Mouse (Mus musculus) large intestine, adult 2 months (tissue): ENCODE data around the gene Pabpn1l. TPM values are rescaled to one million over a fixed set of nuclear protein-coding genes. Genes with fewer than 3 reads are reported as not detected.

Experiments
- DNase-seq: peaks from one replicate; pipeline ENCODE4 v3.0.0-alpha.2; 2012; ENCODE audit warnings: low read depth, low spot score
- WGBS: fragments of 180-500 bp; shearing (Covaris S2); methylation state at CpG from one replicate; pipeline ENCODE4 v1.1.7; 2018; 5-methylcytosine and 5-hydroxymethylcytosine counted together
- polyA plus RNA-seq: library from polyadenylated mRNA; depleted of rRNA; stranded (reverse); fragments of >200 nt; gene quantifications from 2 replicates; pipeline ENCODE4 v1.2.3, GENCODE M21; 2012

Pabpn1l gene
- polyA plus RNA-seq, 1 experiment = 0.07 TPM

DNA sequence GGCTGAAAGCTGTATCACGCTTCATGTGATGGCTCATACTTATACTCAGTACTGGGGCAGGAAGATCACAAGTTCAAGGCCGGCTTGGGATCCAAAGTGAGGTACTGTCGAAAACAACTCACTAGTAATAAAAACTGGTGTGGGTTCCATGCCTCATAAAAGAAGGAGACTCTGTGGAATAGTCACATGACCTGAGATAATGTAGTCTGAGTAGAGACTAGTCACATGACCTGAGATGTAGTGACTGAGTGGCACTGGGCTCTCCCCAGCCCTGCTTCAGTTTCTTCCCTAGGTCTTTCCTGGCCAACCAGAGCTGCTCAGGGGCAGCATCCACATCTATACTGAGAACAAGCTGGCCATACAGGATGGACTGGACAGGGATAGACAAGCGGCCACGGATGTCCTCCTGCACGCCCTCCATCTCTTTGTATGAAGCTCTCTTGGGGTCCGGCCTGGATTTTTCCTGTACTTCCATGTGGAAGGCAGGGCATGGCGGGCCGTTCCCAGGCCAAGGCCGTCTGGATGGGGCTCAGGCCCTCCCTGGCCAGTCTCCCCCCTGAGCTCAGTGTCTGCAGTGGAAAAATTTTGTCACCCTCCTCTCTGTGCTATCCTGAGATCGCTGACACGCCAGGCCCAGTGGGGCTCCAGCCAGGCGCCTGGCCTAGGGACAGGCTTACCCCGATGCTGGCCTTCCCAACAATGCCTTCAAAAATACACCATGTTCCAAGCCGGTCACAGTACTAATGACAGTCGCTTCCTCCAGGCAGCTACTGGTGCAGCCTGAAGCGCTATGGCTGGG, 1.5 kb upstream of the Pabpn1l start:
- WGBS = 84% methylated on average over 17 of the region's 17 CpGs
- no peak for DNase-seq

DNA sequence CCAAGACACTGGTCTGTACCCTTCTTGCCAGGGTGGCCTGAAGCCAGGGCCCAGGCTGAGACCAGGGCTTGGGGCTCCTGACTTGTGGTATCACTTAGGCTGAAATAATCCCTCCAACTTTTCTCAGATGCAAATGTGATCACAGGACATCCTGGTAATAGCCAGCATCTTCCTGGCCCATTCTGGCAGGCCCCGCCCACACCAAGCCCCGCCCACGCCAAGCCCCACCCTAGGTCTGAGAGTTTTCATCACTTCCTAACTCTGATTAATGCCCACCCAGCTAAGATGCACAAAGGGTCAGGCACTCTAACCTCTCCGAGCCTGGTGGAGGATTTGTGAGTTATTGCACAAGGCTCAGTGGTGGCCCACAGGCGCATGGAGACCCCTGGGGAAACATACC, 2.1 kb downstream of the Pabpn1l start:
- no peak for DNase-seq
- WGBS = 40% methylated on average over 5 of the region's 5 CpGs

DNA sequence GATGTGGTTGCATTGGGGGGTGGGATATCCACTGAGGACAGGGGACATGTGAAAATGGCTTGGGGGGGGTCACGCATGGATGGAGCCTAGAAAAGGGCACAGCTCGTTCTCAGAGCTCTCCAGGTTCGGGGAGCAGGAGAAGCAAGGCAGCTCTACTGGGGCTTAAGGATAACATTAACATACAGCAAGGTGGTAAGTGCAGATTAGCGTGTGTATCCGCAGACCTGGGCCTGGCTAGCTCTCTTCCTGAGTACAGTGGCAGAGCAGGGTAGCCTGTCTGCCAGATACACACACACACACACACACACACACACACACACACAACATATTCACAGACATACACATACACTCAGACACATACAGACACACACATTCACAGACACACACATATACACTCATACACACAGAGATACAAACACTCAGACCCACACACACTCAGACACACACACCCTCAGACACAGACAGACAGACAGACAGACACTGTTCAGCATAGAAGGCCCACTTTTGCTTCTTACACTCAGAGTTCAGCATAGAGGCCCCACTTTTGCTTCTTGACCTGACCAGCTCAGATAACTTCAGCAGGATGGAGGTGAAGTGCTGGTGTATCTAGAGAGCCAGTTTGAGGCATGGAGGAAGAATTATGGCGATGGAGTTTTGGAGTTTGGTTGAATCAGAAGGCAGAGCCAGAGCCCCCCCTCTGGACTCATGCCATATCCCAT, 3.7 kb downstream of the Pabpn1l start:
- WGBS = 78% methylated on average over 6 of the region's 6 CpGs

DNA sequence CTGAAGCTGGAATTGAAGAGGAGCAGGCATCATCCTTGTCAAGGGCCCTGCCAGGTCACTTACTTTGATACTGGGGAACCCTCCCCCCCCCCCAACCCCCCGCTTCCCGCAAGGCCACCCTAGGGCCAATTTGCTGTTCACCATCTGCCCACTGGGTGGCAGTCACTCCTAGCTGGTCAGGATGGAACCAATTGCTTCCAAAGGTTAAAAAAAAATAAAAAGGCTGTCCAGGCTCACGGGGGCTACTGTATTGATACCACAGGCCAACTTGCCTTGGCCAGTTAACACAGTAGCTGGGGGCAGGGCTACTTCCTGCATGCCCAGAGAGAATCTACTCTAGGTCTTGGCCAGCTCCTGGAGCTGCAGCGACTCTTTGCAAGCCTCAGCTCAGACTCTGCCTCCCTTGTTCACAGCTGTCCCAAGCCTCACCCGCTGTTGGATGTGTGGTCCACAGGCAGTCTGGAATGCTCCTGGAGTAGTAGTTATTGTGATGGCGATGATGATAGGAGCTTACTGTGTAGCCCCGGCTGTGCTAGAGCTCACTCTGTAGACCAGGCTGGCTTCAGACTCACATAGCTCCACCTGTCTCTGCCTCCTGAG, 4.5 kb downstream of the Pabpn1l start:
- WGBS = 37% methylated on average over 5 of the region's 7 CpGs
- no peak for DNase-seq

More for the DNA sequence above, 3.7 kb downstream of the Pabpn1l start:
- DNase-seq = no peak

DNA sequence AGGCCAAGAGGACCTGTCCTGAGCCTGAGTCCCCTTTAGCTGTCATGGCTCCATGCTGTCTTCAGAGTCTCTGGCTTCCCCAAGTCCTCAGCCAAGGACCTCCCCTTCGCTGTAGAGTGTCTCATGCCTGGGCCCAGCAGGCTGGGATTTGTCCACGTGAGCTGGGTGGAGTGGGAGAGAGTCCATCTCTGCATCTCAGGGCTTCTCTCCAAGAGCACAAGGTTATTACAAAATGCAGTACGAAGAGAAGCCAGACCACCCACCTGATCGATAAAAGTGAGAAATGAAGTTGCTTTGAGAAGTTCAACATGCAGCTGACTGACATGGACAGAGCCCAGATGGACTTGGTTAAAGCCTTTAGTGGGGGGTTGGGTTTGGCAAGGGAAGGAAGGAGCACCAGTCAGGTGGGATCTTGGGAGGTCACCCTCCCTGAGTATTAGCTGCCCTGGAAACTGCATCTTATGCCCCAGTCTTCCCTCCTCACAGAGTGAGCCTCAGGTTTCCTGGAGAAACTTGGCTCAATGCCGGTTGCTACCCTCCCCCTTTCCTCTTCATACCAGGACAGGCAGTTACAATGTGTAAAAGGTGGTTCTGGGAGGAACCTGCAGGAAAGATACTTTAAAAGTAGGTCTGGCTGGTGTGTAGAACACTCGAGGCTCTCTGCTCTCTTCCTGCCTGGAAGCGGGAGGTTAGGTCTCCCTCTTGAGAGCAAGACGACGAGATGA, 6.2 kb downstream of the Pabpn1l start:
- DNase-seq = no peak
- 67% methylated on average over 9 of the region's 9 CpGs for WGBS

DNA sequence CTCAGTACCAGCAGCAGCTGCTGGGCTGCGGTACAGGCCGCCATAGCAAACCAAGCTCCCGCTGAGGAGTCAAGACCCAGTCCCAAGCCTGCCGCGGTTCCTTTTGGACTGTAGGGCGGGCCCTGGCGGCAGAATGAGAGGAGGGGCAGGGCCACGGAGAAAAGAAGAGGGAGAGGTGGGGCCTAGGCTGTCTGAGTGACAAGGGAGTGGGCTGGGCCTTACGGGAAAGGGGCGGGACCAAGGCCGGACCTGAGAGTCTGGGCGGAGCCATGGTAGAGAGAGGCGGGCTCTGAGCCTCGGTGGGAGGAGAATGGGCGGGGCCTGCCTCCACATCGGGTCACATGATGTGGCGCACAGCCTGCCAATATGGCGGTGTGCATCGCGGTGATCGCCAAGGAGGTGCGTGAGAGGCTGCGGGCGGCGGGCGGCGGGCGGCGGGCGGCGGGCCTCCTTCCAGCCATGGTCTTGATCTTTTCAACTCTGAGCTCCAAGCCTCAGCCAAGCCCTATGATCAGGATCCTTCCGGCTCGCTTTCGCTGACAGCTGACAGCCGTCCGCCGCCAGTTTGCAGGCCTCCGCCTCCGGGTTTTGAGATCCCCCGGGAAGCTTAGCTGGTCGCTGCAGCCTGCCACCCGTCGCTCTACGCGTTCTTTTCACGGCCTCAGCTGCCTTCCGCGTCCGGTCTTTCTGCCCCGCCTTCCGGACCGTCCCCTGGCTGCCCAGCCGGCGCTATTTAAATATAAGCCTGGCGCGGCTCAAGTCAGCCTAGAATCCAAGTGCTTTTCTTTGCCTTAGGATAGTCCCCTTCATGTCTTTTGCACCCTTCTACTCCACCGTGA, 11.0 kb downstream of the Pabpn1l start, which contains the start of the genes Galns and Trappc2l:
Gene Galns, minus strand, starts transcription at position 169 of the 839 bp plus-strand sequence.
Gene Trappc2l, plus strand, starts transcription at position 346 of the 839 bp plus-strand sequence.
- peak; percentile 94 for DNase-seq
- under 1% methylated on average over 57 of the region's 57 CpGs for WGBS

DNA sequence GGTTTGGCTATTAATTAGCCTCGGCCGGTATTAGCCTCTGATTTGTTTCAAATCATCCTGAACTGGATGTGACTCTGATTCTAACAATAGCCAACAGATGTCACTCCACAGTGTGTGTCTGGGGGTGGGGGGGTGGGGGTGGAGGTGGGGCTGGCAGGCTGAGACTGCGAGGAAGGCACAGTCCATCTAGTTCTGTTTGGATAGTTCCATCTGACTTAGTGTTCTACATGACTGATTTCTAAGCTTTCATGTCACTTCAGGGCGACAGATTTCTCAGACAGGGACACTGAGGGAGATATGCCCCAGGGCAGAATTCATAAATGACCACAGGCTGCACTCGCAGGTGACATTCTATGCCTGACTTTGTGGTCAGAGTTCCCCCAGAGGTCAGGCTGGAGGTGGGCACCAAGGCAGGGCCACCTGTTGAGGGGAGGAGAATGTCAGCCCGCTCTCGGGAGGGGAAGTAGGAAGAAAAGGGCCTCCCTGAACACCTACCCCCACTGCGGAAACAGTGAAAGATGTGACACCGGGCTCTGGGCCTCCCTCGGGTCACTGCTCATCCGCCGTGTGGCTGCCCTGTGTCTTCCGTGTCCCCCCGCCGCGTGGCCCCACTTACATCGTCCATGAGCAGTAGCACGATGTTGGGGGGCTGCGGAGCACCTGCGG, 11.8 kb downstream of the Pabpn1l start:
- DNase-seq = no peak
- WGBS = 5% methylated on average over 20 of the region's 20 CpGs

DNA sequence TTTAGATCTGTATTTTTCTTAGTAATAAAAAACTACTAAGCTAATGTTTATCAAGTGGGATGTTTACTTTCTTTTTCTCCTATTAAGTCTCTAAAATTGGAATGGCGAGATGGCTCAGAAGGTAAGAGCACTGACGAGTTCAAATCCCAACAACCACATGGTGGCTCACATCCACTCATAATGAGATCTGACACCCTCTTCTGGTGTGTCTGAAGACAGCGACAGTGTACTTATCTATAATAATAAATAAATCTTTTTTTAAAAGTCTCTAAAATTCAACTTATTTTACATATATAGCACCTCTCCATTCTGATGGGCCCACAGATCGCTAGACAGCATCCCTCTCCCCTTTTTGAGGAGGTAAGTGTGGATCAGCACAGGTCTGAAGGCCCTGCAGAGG, 12.3 kb downstream of the Pabpn1l start:
- DNase-seq = no peak
- 69% methylated on average over 4 of the region's 4 CpGs for WGBS

DNA sequence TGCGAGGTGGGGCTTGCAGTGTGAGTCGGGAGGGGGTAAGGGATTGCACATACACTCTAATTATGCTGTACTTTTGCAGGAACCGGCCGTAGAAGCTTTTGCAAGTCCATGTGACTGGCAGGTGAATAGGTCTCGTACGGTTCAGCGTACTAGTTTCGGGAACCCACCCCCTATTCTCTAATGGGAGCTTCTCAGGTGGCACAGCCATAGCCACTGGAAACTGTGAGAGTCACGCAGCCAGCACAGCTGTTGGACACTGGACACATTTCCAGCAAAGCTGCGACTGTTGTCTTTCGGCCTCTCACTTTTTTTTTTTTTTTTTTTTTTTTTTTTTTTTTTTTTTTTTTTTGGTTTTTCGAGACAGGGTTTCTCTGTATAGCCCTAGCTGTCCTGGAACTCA, 15.7 kb downstream of the Pabpn1l start:
- WGBS = 90% methylated on average over 11 of the region's 12 CpGs
- DNase-seq = no peak

DNA sequence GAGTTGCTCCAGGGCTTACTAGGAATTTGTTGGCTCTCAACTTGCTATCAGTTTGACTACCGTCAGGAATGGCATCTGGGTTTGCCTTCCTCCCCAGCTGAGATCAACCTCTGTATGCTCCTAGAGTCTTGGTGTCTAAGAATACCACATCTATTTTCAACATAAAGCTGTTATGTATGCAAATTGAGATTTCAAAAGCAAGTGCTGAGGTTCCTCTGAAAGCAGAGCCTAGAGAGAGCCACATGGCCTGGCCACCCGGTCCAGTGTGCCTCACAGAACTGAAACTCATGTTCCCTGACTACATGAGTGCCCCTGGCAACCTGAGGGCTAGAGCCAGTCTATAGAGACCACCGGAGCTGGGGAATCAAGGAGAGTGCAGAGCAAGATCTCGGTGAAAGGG, 17.2 kb downstream of the Pabpn1l start:
- 90% methylated on average over 4 of the region's 4 CpGs for WGBS
- DNase-seq = no peak

DNA sequence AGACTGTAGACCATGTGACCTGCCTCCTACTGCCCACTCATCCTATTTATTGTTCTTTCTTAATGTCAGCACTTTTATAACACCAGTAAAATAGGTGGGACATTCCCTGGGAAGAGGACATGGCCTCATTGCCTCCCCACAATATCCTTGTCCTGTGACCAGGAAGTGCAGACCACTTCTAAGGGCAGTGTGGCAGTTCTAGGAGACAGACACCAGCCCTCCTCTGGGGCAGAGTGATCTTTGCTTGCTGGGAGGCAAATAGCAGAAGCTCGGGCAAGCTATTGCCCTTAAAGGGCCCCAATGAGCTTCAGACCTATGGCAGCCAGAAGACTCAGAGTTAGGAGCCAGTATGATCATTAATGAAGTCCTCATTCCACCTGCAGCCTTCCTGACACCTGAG, 17.9 kb downstream of the Pabpn1l start:
- WGBS = 26% methylated on average over 1 of the region's 1 CpGs
- no peak for DNase-seq

DNA sequence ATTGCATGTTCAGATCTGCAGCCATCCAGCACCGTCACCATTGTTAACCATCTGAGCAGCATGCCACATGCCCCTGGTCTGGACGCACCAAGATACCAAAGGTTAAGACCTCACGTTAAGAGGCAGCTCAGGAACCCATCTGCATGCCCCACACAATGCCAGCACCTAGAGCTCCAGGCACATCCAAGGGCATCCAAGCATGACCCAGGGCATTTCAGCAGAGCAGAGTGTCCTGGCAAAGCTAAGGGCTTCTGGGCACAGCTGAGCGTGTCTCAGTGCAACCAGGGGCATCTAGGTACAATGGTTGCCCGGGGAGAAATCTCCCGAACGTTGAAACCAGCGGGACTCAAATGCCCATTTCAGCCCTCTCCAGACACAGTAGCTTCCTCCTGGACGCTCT, 21.9 kb downstream of the Pabpn1l start:
- DNase-seq = no peak
- 95% methylated on average over 9 of the region's 9 CpGs for WGBS

DNA sequence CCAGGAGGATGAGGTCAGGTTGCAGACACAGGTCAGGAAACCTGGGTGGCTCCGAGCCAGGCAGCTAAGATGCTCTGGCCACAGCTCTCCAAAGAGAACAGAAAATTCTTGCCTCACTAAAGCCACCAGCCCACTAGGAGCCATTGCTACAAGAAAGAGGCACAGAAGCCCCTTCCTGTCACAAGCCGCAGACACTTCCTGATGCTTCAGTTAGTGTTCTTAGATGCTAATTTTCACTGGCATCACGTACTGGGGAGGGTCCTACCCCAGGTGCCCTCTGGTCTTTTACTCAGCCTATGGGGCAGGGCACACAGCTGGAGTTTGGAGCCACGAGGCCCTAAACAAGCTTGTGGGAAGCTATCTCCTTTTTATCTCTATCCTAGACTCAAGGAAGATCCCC, 26.5 kb downstream of the Pabpn1l start:
- DNase-seq = no peak
- WGBS = 75% methylated on average over 4 of the region's 4 CpGs

DNA sequence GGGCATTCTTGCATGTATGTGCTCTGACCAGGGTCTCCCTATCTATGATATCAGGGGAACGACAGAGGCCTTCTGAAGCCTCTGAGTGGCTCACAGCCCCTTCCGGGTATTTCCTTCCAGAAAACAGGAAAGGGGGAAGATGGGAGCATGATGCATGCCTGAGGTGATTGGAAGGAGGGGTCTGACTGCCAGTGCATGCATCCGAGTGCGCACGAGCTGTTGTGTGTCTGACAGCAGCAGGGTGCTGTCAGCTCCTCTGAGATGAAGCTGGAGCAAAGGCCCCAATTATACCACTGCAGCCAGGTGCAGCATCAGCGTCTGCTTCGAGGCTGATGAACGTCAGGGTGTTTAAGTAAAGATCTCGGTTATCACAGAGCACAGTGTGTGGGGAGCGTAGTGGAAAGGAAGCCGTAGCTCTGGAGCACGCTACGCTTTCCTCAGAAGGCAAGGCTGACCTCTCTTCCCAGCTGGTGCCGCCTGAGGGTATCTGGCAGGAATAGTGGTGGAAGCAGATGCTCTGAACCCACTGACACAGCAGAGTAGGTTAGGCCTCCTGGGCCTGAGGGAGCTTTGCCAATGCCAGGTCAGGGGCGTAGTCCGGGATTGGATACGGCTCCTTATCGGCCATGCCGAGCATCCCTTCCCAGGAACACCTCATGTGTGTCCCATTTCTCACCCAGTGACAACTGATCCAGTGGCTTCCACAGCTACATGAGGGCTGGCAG, 28.6 kb downstream of the Pabpn1l start:
- no peak for DNase-seq
- WGBS = 93% methylated on average over 19 of the region's 19 CpGs

DNA sequence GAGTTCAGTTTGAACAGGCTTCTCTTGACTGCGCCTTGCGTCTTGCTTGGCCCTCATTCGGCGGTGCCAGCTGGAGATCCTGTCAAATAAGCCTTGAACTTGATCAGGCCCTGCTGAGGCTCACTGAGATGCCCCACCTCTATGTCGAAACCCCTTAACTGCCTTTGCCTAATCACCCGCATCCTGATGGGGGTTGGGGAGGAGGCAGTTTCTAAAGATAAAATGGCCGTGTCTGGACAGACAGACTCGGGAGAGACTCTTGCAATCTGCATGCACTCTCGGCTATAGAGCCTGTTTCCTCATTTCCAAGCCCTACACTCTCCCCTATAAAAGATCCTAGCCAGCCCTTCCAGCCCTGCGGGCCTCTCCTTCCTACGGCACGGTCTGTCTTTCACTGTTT, 29.3 kb downstream of the Pabpn1l start:
- no peak for DNase-seq
- 68% methylated on average over 12 of the region's 12 CpGs for WGBS

DNA sequence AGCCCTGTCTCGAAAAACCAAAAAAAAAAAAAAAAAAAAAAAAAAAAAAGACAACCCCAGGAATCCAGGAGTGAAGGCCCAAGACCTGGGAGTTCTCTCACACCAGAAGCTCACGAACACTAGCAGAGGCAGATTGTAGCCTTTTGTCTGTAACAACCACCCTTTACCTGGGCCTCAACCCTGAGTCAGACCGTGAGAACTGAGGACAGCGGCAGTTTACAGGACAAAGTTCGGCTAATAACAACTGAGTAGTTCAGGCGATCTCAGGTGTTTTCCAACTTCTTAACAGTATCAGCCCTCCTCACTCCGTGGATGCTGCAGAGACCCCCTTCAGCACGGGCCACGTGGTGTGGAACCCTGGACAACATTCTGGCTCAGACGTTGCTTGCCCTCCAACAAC, 35.8 kb downstream of the Pabpn1l start:
- WGBS = 44% methylated on average over 10 of the region's 10 CpGs
- no peak for DNase-seq

DNA sequence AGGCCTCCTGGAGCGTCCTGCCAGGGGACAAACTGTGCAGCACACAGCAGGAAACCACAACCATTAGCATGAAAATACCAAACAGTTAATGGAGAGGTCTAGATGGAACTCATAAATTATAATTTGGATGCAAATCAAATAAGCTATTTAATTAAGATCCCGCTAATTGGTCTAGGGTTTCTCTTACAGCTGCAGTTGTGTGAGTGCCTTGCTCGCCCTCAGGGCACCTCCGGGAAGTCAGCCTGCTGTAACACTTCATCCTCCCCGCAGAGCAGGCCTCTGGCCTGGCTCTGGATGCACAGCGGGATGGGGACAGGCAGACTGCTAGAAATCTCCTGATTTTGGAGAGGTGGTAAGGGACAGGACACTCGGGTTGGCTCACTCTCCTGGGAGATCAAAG, 36.4 kb downstream of the Pabpn1l start:
- WGBS = 71% methylated on average over 7 of the region's 7 CpGs
- no peak for DNase-seq

DNA sequence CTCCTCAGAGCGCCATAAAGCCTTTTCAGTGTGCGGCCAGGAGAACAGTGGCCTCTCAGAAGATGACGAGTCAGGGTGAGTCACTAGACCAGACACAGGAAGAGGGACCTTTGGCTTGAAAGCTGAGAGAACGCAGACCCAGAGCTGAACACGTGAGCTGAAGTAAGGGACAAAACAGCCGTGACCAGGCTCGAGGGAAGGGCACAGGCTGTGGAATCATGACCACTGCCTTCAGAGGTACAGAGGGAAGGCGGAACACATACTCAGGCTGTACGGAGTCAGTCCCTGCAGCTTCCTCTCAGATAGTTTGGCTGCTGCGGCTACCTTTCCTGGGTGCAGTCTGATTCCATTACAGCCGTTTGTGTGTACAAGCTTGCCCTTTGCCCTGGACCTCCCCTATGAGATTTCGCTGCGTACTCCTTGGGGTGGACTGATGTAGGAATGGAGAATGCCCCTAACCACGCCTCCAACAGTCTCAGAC, 37.1 kb downstream of the Pabpn1l start:
- DNase-seq = no peak
- 16% methylated on average over 14 of the region's 14 CpGs for WGBS
